Mouse (Mus musculus): ENCODE measurements around the gene Hoxd10. TPM values are rescaled to one million over a fixed set of nuclear protein-coding genes. Genes with fewer than 3 reads are reported as not detected.

Gene Hoxd10
- polyA plus RNA-seq, 1 experiment from 2014 or later, result not detected

- Histone ChIP-seq H3K4me2 (replicated peaks; ENCODE audit: low read depth) (no peak overlapping the region), H3K9me3 (ENCODE audit: control insufficient read depth, low read length) (no peaks in the 10 kb centered on the region), H3K9ac (ENCODE audit: low read length) (no peak overlapping the region), H3K27ac (replicated peaks) (no peak overlapping the region), H3K4me1 (replicated peaks; ENCODE audit: control insufficient read depth, insufficient read depth) (no peaks in the 10 kb centered on the region), H3K4me3 (ENCODE audit: low read depth, low read length) (no peak overlapping the region), H3K27me3 (ENCODE audit: control insufficient read depth, insufficient read depth, low read length) (peaks cover 24% of the 10 kb centered on the region), H3K36me3 (ENCODE audit: control insufficient read depth, insufficient read depth, low read length) (no peaks in the 10 kb centered on the region)
- TF ChIP-seq CTCF (IDR thresholded peaks at IDR 0.05; ENCODE audit: low read depth), result no peak
- TF ChIP-seq EP300 (optimal IDR thresholded peaks at IDR 0.05), result no peak
- DNase-seq (ENCODE audit: low spot score), result no peak
- no peak for ATAC-seq (ENCODE audit: low FRiP score, low TSS enrichment)
- 20% methylated on average over 9 of the region's 9 CpGs for WGBS
These were observed 40.2 kb downstream of the Hoxd10 start for GRCm38 (mm10) chr2:74731799-74732512.

- Histone ChIP-seq H3K4me2 (replicated peaks; ENCODE audit: low read depth) (peak overlapping the region; percentile 25), H3K9ac (ENCODE audit: low read length) (no peak overlapping the region), H3K4me1 (replicated peaks; ENCODE audit: control insufficient read depth, insufficient read depth) (no peaks in the 10 kb centered on the region), H3K9me3 (ENCODE audit: control insufficient read depth, low read length) (no peaks in the 10 kb centered on the region), H3K36me3 (ENCODE audit: control insufficient read depth, insufficient read depth, low read length) (no peaks in the 10 kb centered on the region), H3K4me3 (ENCODE audit: low read depth, low read length) (peak overlapping the region; percentile 19), H3K27ac (replicated peaks) (no peak overlapping the region), H3K27me3 (ENCODE audit: control insufficient read depth, insufficient read depth, low read length) (peaks cover 28% of the 10 kb centered on the region)
- 3% methylated on average over 52 of the region's 52 CpGs for whole genome bisulfite sequencing
- no peak for DNase-seq (ENCODE audit: low spot score)
- TF ChIP-seq CTCF (IDR thresholded peaks at IDR 0.05; ENCODE audit: low read depth) (no peak), EP300 (optimal IDR thresholded peaks at IDR 0.05) (no peak)
- ATAC-seq (ENCODE audit: low FRiP score, low TSS enrichment), result no peak
These were observed 41.0 kb downstream of the Hoxd10 start for GRCm38 (mm10) chr2:74732513-74733316.

GRCm38 (mm10) chr2:74733317-74733661, 41.6 kb downstream of the Hoxd10 start:
- H3K4me3 ChIP-seq (ENCODE audit: low read depth, low read length), result no peak overlapping the region

GRCm38 (mm10) chr2:74733765-74734164, 42.0 kb downstream of the Hoxd10 start:
- Histone ChIP-seq H3K9ac (ENCODE audit: low read length) (no peak overlapping the region), H3K27me3 (ENCODE audit: control insufficient read depth, insufficient read depth, low read length) (peaks cover 36% of the 10 kb centered on the region), H3K4me3 (ENCODE audit: low read depth, low read length) (no peak overlapping the region), H3K27ac (replicated peaks) (no peak overlapping the region), H3K9me3 (ENCODE audit: control insufficient read depth, low read length) (no peaks in the 10 kb centered on the region), H3K4me2 (replicated peaks; ENCODE audit: low read depth) (no peak overlapping the region), H3K36me3 (ENCODE audit: control insufficient read depth, insufficient read depth, low read length) (no peaks in the 10 kb centered on the region), H3K4me1 (replicated peaks; ENCODE audit: control insufficient read depth, insufficient read depth) (no peaks in the 10 kb centered on the region)
- no peak for TF ChIP-seq CTCF (IDR thresholded peaks at IDR 0.05; ENCODE audit: low read depth)
- no peak for TF ChIP-seq EP300 (optimal IDR thresholded peaks at IDR 0.05)
- DNase-seq (ENCODE audit: low spot score) (no peak), ATAC-seq (ENCODE audit: low FRiP score, low TSS enrichment) (no peak)
- WGBS, result 19% methylated on average over 6 of the region's 6 CpGs

More at GRCm38 (mm10) chr2:74733317-74733661, 41.6 kb downstream of the Hoxd10 start:
- TF ChIP-seq EP300 (optimal IDR thresholded peaks at IDR 0.05), result no peak
- TF ChIP-seq CTCF (IDR thresholded peaks at IDR 0.05; ENCODE audit: low read depth), result no peak
- Histone ChIP-seq H3K9me3 (ENCODE audit: control insufficient read depth, low read length) (no peaks in the 10 kb centered on the region), H3K4me1 (replicated peaks; ENCODE audit: control insufficient read depth, insufficient read depth) (no peaks in the 10 kb centered on the region), H3K27me3 (ENCODE audit: control insufficient read depth, insufficient read depth, low read length) (peaks cover 34% of the 10 kb centered on the region), H3K4me2 (replicated peaks; ENCODE audit: low read depth) (no peak overlapping the region), H3K36me3 (ENCODE audit: control insufficient read depth, insufficient read depth, low read length) (no peaks in the 10 kb centered on the region), H3K9ac (ENCODE audit: low read length) (no peak overlapping the region), H3K27ac (replicated peaks) (no peak overlapping the region)
- DNase-seq (ENCODE audit: low spot score) (no peak), ATAC-seq (ENCODE audit: low FRiP score, low TSS enrichment) (no peak)
- 5% methylated on average over 14 of the region's 16 CpGs for WGBS

- Histone ChIP-seq H3K36me3 (ENCODE audit: control insufficient read depth, insufficient read depth, low read length) (no peaks in the 10 kb centered on the region), H3K4me2 (replicated peaks; ENCODE audit: low read depth) (no peak overlapping the region), H3K27me3 (ENCODE audit: control insufficient read depth, insufficient read depth, low read length) (peaks cover 41% of the 10 kb centered on the region), H3K9ac (ENCODE audit: low read length) (no peak overlapping the region), H3K27ac (replicated peaks) (no peak overlapping the region), H3K9me3 (ENCODE audit: control insufficient read depth, low read length) (no peaks in the 10 kb centered on the region), H3K4me3 (ENCODE audit: low read depth, low read length) (no peak overlapping the region), H3K4me1 (replicated peaks; ENCODE audit: control insufficient read depth, insufficient read depth) (no peaks in the 10 kb centered on the region)
- DNase-seq (ENCODE audit: low spot score), result no peak
- 12% methylated on average over 13 of the region's 13 CpGs for whole genome bisulfite sequencing
- no peak for ATAC-seq (ENCODE audit: low FRiP score, low TSS enrichment)
- TF ChIP-seq EP300 (optimal IDR thresholded peaks at IDR 0.05) (no peak), CTCF (IDR thresholded peaks at IDR 0.05; ENCODE audit: low read depth) (no peak)
These were observed 42.7 kb downstream of the Hoxd10 start for GRCm38 (mm10) chr2:74734451-74734850.
